In the genomic region with DNA sequence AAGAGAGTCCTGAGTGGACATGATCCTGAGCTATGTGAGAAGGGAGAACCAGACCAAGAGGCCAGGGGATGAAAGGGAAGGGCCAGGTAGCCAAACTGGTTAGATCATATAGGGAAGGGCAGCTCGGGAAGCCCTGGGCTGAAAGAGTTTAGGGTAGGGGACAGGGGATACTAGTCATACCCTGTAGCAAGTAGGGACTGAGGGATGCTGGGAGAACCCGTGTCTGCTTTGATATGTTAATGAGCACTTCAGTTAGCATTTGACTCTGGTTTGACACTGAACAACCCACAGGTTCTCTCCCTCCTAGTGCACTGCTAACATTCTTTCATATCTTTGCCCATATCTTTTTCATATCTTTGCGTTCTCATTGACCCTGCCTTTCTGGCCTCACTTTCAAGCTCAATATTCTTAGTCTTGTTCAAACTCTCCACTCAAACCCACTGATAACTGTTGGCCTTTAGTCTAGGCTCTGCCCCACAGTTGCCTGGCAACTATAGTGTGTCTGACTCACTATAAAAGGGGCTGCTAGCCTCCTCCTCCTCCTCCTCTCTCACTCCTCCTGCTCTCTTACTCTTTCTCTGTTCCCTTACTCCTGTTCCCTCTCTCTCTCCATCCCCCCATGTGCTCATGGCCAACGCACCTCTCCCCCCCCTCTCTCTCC, we compare ENCODE assay signal across 17 mouse cellular contexts. TPM values are rescaled to one million over a fixed set of nuclear protein-coding genes. Genes with fewer than 3 reads are reported as not detected.
DNase-seq lines count a peak whose midpoint lies in the region; ATAC-seq and TF ChIP-seq lines count a peak whose summit lies in the region.
"Had no signal": no experiment of that assay in that cellular context is flagged by ENCODE, and none has a peak within 500 bp of the region (broad histone marks: within the 10 kb centered on the region; RNA-seq: fewer than 3 reads in every experiment).

No protein-coding gene starts in this region.

- H3K4me2 ChIP-seq in forebrain, embryonic 11.5 days (ENCODE audit: low read depth, low read length, severe bottlenecking), result no peak overlapping the region
- H3K4me2 ChIP-seq in midbrain, embryonic 15.5 days, result no peak overlapping the region
- H3K4me2 ChIP-seq: kidney, embryonic 15.5 days; liver, embryonic 11.5 days had no signal

- no peak for TF ChIP-seq CTCF in layer of hippocampus, adult 2 months (conservative IDR thresholded peaks at IDR 0.05)

- H3K36me3 ChIP-seq in forebrain, embryonic 11.5 days (ENCODE audit: control insufficient read depth, insufficient read depth, low read length), result no peaks in the 10 kb centered on the region
- no peaks in the 10 kb centered on the region for H3K36me3 ChIP-seq in forebrain, embryonic 10.5 days (replicated peaks)
- no peaks in the 10 kb centered on the region for H3K36me3 ChIP-seq in midbrain, embryonic 15.5 days (replicated peaks)
- H3K36me3 ChIP-seq: G1E; kidney, embryonic 15.5 days had no signal

- no peak for DNase-seq in forebrain, embryonic 11.5 days (ENCODE audit: low spot score)
- no peak for DNase-seq in forebrain, embryonic 10.5 days (ENCODE audit: extremely low spot score, low spot score)
- DNase-seq in layer of hippocampus, adult 2 months (ENCODE audit: low spot score in 2 of 2), result no peak
- DNase-seq in layer of hippocampus, adult 18-20 months (ENCODE audit: low spot score in 2 of 2), result no peak
- no peak for DNase-seq in spleen, postnatal 14 days (ENCODE audit: low spot score in 2 of 2)
- DNase-seq in liver, result no peak

- no peaks in the 10 kb centered on the region; the same call in 1 of the 2 replicates for H3K4me1 ChIP-seq in forebrain, embryonic 11.5 days (replicated peaks; ENCODE audit: control insufficient read depth, insufficient read depth, low read length)
- H3K4me1 ChIP-seq in forebrain, embryonic 10.5 days, result peaks cover 18% of the 10 kb centered on the region
- H3K4me1 ChIP-seq in midbrain, embryonic 15.5 days, result peaks cover 20% of the 10 kb centered on the region

- H3K27me3 ChIP-seq in forebrain, embryonic 11.5 days (ENCODE audit: control insufficient read depth, insufficient read depth, low read length), result no peaks in the 10 kb centered on the region
- H3K27me3 ChIP-seq in forebrain, embryonic 10.5 days (ENCODE audit: poor library complexity, severe bottlenecking), result no peaks in the 10 kb centered on the region
- no peaks in the 10 kb centered on the region for H3K27me3 ChIP-seq in midbrain, embryonic 15.5 days (replicated peaks)

- no peak overlapping the region for H3K9ac ChIP-seq in forebrain, embryonic 11.5 days (ENCODE audit: low read length)
- H3K9ac ChIP-seq in midbrain, embryonic 15.5 days, result no peak overlapping the region
- H3K9ac ChIP-seq: kidney, embryonic 15.5 days had no signal

- ATAC-seq in forebrain, embryonic 11.5 days (replicated peaks; ENCODE audit: low FRiP score), result 0 out of 2 replicates have a peak, but pooled peaks have one; percentile 14
- peak; percentile 77 for ATAC-seq in activated CD4-positive, CD25-positive, alpha-beta regulatory T cell, adult 4 months
- ATAC-seq in midbrain, embryonic 15.5 days (replicated peaks), result peak; percentile 57

- 55% methylated on average over 4 of the region's 4 CpGs for WGBS in forebrain, embryonic 11.5 days
- 70% methylated on average over 4 of the region's 4 CpGs for WGBS in forebrain, embryonic 10.5 days
- WGBS in midbrain, embryonic 15.5 days, result 50% methylated on average over 4 of the region's 4 CpGs

- H3K9me3 ChIP-seq in forebrain, embryonic 11.5 days (ENCODE audit: control insufficient read depth, low read length), result no peaks in the 10 kb centered on the region
- H3K9me3 ChIP-seq in forebrain, embryonic 10.5 days, result no peaks in the 10 kb centered on the region
- H3K9me3 ChIP-seq in midbrain, embryonic 15.5 days, result no peaks in the 10 kb centered on the region
- H3K9me3 ChIP-seq: G1E; kidney, embryonic 15.5 days had no signal

- no peak overlapping the region for H3K27ac ChIP-seq in forebrain, embryonic 11.5 days (ENCODE audit: low read depth, low read length)
- H3K27ac ChIP-seq in forebrain, embryonic 10.5 days, result no peak overlapping the region
- H3K27ac ChIP-seq in layer of hippocampus, adult 2 months, result peak overlapping the region; percentile 43; the same call in 1 of the 2 replicates
- H3K27ac ChIP-seq in midbrain, embryonic 15.5 days, result no peak overlapping the region
- H3K27ac ChIP-seq: kidney, embryonic 15.5 days had no signal

- H3K4me3 ChIP-seq in forebrain, embryonic 11.5 days (ENCODE audit: low read depth, low read length), result no peak overlapping the region
- H3K4me3 ChIP-seq in forebrain, embryonic 10.5 days, result no peak overlapping the region
- H3K4me3 ChIP-seq in layer of hippocampus, adult 2 months, result no peak overlapping the region
- H3K4me3 ChIP-seq in midbrain, embryonic 15.5 days, result no peak overlapping the region
- H3K4me3 ChIP-seq: kidney, embryonic 15.5 days had no signal

RNA-seq across cellular contexts. Expression of gene Cym, which starts 14.9 kb away (rescaled TPM):
- polyA plus RNA-seq in forebrain, embryonic 11.5 days (2014; fragmentation: Nextera tagmentation; extraction: Ambion mirVana), result not detected in 2 replicates
- not detected in 2 replicates for polyA plus RNA-seq in forebrain, embryonic 10.5 days (2016; fragmentation: Nextera tagmentation; extraction: Ambion mirVana)
- total RNA-seq in layer of hippocampus, adult 2 months (2021), result not detected
- not detected for total RNA-seq in layer of hippocampus, adult 18-20 months (2021)
- under 1 TPM in 1 of 2 experiments, not detected in 1; 0.90 TPM for polyA plus RNA-seq in activated CD4-positive, CD25-positive, alpha-beta regulatory T cell, adult 4 months (2017; shearing (Covaris generic))
- 0.27 TPM in 1 of 2 replicates, not detected in the other for polyA plus RNA-seq in midbrain, embryonic 15.5 days (2015; fragmentation: Nextera tagmentation; extraction: Ambion mirVana)
- total RNA-seq: G1E; granulocyte monocyte progenitor cell, adult 5-6 weeks; heart, postnatal 14 days had no signal
- polyA plus RNA-seq: embryonic facial prominence, embryonic 11.5 days; G1E had no signal

RNA-seq across cellular contexts. Expression of gene Kcna10, which starts 23.8 kb away (rescaled TPM):
- not detected in 2 replicates for polyA plus RNA-seq in forebrain, embryonic 11.5 days (2014; fragmentation: Nextera tagmentation; extraction: Ambion mirVana)
- not detected in 2 replicates for polyA plus RNA-seq in forebrain, embryonic 10.5 days (2016; fragmentation: Nextera tagmentation; extraction: Ambion mirVana)
- not detected for total RNA-seq in layer of hippocampus, adult 2 months (2021)
- not detected for total RNA-seq in layer of hippocampus, adult 18-20 months (2021)
- not detected for polyA plus RNA-seq in activated CD4-positive, CD25-positive, alpha-beta regulatory T cell, adult 4 months (2017; shearing (Covaris generic))
- not detected in 2 replicates for polyA plus RNA-seq in midbrain, embryonic 15.5 days (2015; fragmentation: Nextera tagmentation; extraction: Ambion mirVana)
- total RNA-seq: granulocyte monocyte progenitor cell, adult 5-6 weeks; heart, postnatal 14 days; left cerebral cortex, postnatal 10 days had no signal
- polyA plus RNA-seq: brain, embryonic 14.5 days; embryonic facial prominence, embryonic 11.5 days; G1E; kidney, embryonic 15.5 days; liver, embryonic 11.5 days; small intestine, adult 2 months had no signal

RNA-seq across cellular contexts. Expression of gene A630076J17Rik, which starts 23.8 kb away (rescaled TPM):
- polyA plus RNA-seq in forebrain, embryonic 11.5 days (2014; fragmentation: Nextera tagmentation; extraction: Ambion mirVana), result not detected in 2 replicates
- polyA plus RNA-seq in forebrain, embryonic 10.5 days (2016; fragmentation: Nextera tagmentation; extraction: Ambion mirVana), result not detected in 2 replicates
- not detected for total RNA-seq in layer of hippocampus, adult 2 months (2021)
- not detected for total RNA-seq in layer of hippocampus, adult 18-20 months (2021)
- polyA plus RNA-seq in activated CD4-positive, CD25-positive, alpha-beta regulatory T cell, adult 4 months (2017; shearing (Covaris generic)), result not detected
- not detected in 2 replicates for polyA plus RNA-seq in midbrain, embryonic 15.5 days (2015; fragmentation: Nextera tagmentation; extraction: Ambion mirVana)
- total RNA-seq: G1E; granulocyte monocyte progenitor cell, adult 5-6 weeks; heart, postnatal 14 days; left cerebral cortex, postnatal 10 days had no signal
- polyA plus RNA-seq: brain, embryonic 14.5 days; G1E; kidney, embryonic 15.5 days; liver, embryonic 11.5 days; small intestine, adult 2 months had no signal

RNA-seq across cellular contexts. Expression of gene Prok1, which starts 32.9 kb away (rescaled TPM):
- polyA plus RNA-seq in forebrain, embryonic 11.5 days (2014; fragmentation: Nextera tagmentation; extraction: Ambion mirVana), result 0.11 TPM in 1 of 2 replicates, not detected in the other
- polyA plus RNA-seq in forebrain, embryonic 10.5 days (2016; fragmentation: Nextera tagmentation; extraction: Ambion mirVana), result not detected in 2 replicates
- not detected for total RNA-seq in layer of hippocampus, adult 2 months (2021)
- total RNA-seq in layer of hippocampus, adult 18-20 months (2021), result under 1 TPM in 1 of 2 experiments, not detected in 1; 0.20 TPM
- under 1 TPM; 0.15 to 0.33 TPM for polyA plus RNA-seq in activated CD4-positive, CD25-positive, alpha-beta regulatory T cell, adult 4 months (2017; shearing (Covaris generic))
- 0.08 and 0.10 TPM in 2 replicates for polyA plus RNA-seq in midbrain, embryonic 15.5 days (2015; fragmentation: Nextera tagmentation; extraction: Ambion mirVana)
- total RNA-seq: granulocyte monocyte progenitor cell, adult 5-6 weeks; heart, postnatal 14 days; left cerebral cortex, postnatal 10 days had no signal
- polyA plus RNA-seq: embryonic facial prominence, embryonic 11.5 days; kidney, embryonic 15.5 days; liver, embryonic 11.5 days; small intestine, adult 2 months had no signal

Comparison
In these comparisons a context has a peak if more than half of its experiments do, and no peak if none do; other contexts are left out.
1. ATAC-seq: peak in every context shown above with its lines; median percentile 77 in activated CD4-positive, CD25-positive, alpha-beta regulatory T cell, adult 4 months; 57 in midbrain, embryonic 15.5 days; 14 in forebrain, embryonic 11.5 days.